Mouse (Mus musculus) embryonic fibroblast, embryonic 13.5 days (primary cell): ENCODE results near the gene Gys1.
"Not testable (repeated sequence)": the region's sequence is repeated elsewhere in the genome, so short reads cannot be mapped to it uniquely, and the experiment has no call there.

ENCODE experiments used
- CTCF ChIP-seq: IDR thresholded peaks from 2 replicates; pipeline ENCODE4 v1.5.1; 2011; ENCODE audit warnings: mild to moderate bottlenecking, control low read depth, low read length, moderate library complexity, borderline replicate concordance; ENCODE audit not compliant: insufficient read depth
- POLR2A ChIP-seq: IDR thresholded peaks from 2 replicates; pipeline ENCODE4 v1.6.1; 2011; ENCODE audit warnings: low read depth, mild to moderate bottlenecking, control low read depth, low read length, moderate library complexity

DNA sequence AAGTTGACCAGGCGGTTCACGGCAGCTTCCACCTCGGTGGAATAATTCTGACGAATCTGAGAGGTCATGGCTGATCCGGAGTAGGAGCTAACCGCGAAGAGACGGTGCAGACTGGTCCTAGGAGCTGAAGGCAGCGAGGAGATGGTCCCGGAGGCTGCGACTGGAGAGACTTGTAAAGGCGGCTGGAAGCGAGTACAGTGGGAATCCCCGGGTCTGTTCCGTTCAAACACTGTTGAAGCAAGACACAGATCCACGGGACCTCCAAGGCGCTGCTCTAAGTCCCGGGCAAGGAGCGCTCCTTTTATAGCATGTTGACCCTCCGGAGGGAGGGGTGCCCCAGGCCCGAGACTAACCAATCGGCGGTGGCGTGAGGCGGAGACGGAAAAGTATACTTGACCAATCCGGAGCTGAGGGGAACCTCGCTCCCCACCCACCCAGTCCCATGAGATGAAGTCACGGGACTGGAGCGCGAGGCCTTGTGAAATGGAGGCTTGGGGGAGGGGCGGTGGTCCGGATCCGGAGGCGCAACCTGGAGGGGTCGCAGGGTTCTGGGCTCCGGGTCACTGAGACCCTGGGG is 25.0 kb downstream of the Gys1 start, which contains the start of gene Ftl1:
- TF ChIP-seq POLR2A = peak; percentile 86
- TF ChIP-seq CTCF = not testable (repeated sequence)
